Mouse (Mus musculus) thymus, adult 2 months (tissue): ENCODE measurements around the gene Olfr1555-ps1. TPM values are rescaled to one million over a fixed set of nuclear protein-coding genes. Genes with fewer than 3 reads are reported as not detected.
A peak's percentile ranks its signal among the peaks of the same experiment; 100 is the strongest.
"Not testable (repeated sequence)": the region's sequence is repeated elsewhere in the genome, so short reads cannot be mapped to it uniquely, and the experiment has no call there.

Source experiments
- DNase-seq: peaks from one replicate; pipeline ENCODE4 v3.0.0; 2021
- H3K27ac ChIP-seq: fragments of 200-500 bp; 2 replicates; pipeline ENCODE4 v1.5.1; 2012; ENCODE audit warnings: low read length, control low read depth; ENCODE audit not compliant: control insufficient read depth, insufficient read depth
- H3K27me3 ChIP-seq: fragments of 200-500 bp; 2 replicates; pipeline ENCODE4 v1.6.1; 2012; ENCODE audit warnings: mild to moderate bottlenecking, low read length, moderate library complexity, mixed read lengths; ENCODE audit not compliant: control insufficient read depth, insufficient read depth
- H3K36me3 ChIP-seq: fragments of 200-500 bp; 2 replicates; pipeline ENCODE4 v1.6.1; 2012; ENCODE audit warnings: mild to moderate bottlenecking, low read length, moderate library complexity; ENCODE audit not compliant: control insufficient read depth, insufficient read depth
- H3K4me1 ChIP-seq: fragments of 200-500 bp; replicated peaks from 2 replicates; pipeline ENCODE4 v1.6.1; 2012; ENCODE audit warnings: low read length; ENCODE audit not compliant: control insufficient read depth, insufficient read depth
- H3K4me3 ChIP-seq: fragments of 200-500 bp; 2 replicates; pipeline ENCODE4 v1.5.1; 2012; ENCODE audit warnings: mild to moderate bottlenecking, low read length, control low read depth, moderate library complexity; ENCODE audit not compliant: control insufficient read depth, insufficient read depth
- CTCF ChIP-seq: fragments of 200-500 bp; IDR thresholded peaks from 2 replicates; pipeline ENCODE4 v1.5.1; 2012; ENCODE audit warnings: mild to moderate bottlenecking, control low read depth, low read length, moderate library complexity, borderline replicate concordance; ENCODE audit not compliant: control insufficient read depth, poor library complexity, insufficient read depth; ENCODE audit errors: extremely low read depth
- POLR2A ChIP-seq: fragments of 200-500 bp; IDR thresholded peaks from 2 replicates; pipeline ENCODE4 v1.6.1; 2012; ENCODE audit warnings: mild to moderate bottlenecking, low read length, control low read depth, moderate library complexity; ENCODE audit not compliant: control insufficient read depth, poor library complexity, insufficient read depth; ENCODE audit errors: extremely low read depth
- WGBS: fragments of 180-500 bp; shearing (Covaris S2); methylation state at CpG from one replicate; pipeline ENCODE4 v1.1.7; 2018; 5-methylcytosine and 5-hydroxymethylcytosine counted together
- polyA plus RNA-seq: library from polyadenylated mRNA; depleted of rRNA; stranded (reverse); fragments of >200 nt; gene quantifications from 2 replicates; pipeline ENCODE4 v1.2.3, GENCODE M21; 2012; rRNA removed

Olfr1555-ps1 gene
- not detected in 2 replicates for polyA plus RNA-seq

DNA sequence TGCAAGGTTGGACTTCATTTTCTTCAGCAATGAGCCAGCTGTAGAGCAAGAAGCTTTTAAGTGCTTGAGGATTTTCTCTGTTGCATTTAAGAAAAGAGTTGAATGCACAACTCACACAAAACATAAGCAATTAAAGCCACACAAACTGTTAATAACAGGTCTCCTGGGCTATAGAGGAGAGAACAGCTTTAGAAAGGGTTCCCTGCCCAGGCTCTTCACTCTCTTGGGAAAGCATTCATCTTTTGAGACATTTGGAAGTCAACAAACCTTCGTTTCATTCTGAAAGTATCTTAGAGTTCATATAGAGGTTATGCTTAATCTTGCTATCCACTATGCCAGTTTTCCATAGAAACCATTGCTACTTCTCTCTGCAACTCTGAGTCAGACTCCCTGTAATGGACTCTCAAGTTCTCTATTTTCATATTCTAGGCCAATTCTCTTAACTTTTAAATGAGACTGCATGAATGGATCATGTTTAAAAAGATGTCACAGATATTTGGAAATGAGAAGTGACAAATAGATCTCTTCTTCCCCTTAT, at the start of gene Olfr1555-ps1:
Gene Olfr1555-ps1, minus strand, starts transcription at position 51 of the 538 bp plus-strand sequence.
- not testable (repeated sequence) for H3K36me3 ChIP-seq

GRCm38 (mm10) chr19:12200334-12200733, 30.4 kb upstream of the Olfr1555-ps1 start, which contains the start of gene Olfr1431:
Olfr1431 (plus strand) TSS chr19:12200634.
- Histone ChIP-seq H3K4me3 (no peak within 1 kb of the TSS), H3K36me3 (no peaks in the 10 kb centered on the region), H3K27me3 (no peaks in the 10 kb centered on the region), H3K27ac (no peak within 1 kb of the TSS), H3K4me1 (no peaks in the 10 kb centered on the region)
- no peak for DNase-seq
- no peak for TF ChIP-seq POLR2A
- TF ChIP-seq CTCF, result no peak
- 87% methylated on average over 1 of the region's 1 CpGs for WGBS

More for the DNA sequence above, at the start of gene Olfr1555-ps1:
- not testable (repeated sequence) for H3K27ac ChIP-seq, H3K4me3 ChIP-seq, DNase-seq, H3K27me3 ChIP-seq, H3K4me1 ChIP-seq
- WGBS, result 55% methylated on average over 1 of the region's 1 CpGs

DNA sequence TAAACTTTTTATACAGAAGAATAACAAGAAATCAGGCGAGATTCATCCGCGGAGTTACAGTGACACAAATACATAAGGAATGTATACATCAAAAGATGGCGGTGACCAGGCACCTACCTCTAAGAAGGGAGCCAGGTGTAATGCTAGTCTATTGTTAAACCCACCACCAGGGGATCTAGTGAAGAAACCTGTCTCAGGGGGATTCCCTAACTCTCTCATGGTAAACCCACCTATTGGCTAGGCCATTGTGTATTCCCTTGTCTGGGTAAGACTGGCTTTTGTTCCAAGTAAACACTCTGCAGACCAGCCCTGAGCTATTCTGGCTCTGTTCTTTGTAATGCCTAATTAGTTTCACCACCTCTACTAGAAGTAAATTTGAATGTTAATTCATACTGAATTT, 29.2 kb upstream of the Olfr1555-ps1 start:
- H3K27me3 ChIP-seq, H3K27ac ChIP-seq, H3K4me3 ChIP-seq, H3K4me1 ChIP-seq, H3K36me3 ChIP-seq, DNase-seq: not testable (repeated sequence)
- WGBS, result 93% methylated on average over 4 of the region's 4 CpGs

- not testable (repeated sequence) for H3K27ac ChIP-seq, DNase-seq, H3K27me3 ChIP-seq, H3K4me3 ChIP-seq, H3K36me3 ChIP-seq, H3K4me1 ChIP-seq
- WGBS, result 79% methylated on average over 5 of the region's 5 CpGs
Measured at GRCm38 (mm10) chr19:12175431-12175830, 5.5 kb upstream of the Olfr1555-ps1 start.

- H3K4me3 ChIP-seq, result no peak overlapping the region
- DNase-seq, result no peak
- 96% methylated on average over 3 of the region's 3 CpGs for WGBS
- no peaks in the 10 kb centered on the region for H3K27me3 ChIP-seq
- no peaks in the 10 kb centered on the region for H3K4me1 ChIP-seq
- no peaks in the 10 kb centered on the region for H3K36me3 ChIP-seq
- no peak overlapping the region for H3K27ac ChIP-seq
- no peak for TF ChIP-seq CTCF
- TF ChIP-seq POLR2A, result no peak
Measured at GRCm38 (mm10) chr19:12145452-12145851, 24.5 kb downstream of the Olfr1555-ps1 start.

DNA sequence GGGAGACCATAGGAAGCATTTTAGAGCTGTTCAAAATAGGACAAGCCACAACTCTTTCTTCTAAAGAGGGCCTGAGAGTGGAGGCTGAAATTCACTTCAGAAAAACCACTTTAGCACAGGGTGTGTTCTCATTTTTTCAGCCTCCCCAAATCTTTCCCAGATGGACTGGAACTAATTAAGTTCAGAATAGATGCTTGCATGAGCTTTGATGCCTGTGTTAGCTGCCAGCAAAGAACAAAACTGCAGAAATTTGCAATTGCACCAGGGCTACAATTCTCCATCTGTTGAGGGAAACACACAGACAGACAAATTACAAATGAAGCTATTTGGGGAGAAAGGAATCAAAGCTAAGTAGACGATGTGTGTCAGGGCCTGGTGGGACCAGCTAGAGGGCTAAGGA, 26.6 kb downstream of the Olfr1555-ps1 start:
- DNase-seq, result no peak
- no peaks in the 10 kb centered on the region for H3K4me1 ChIP-seq
- no peak for TF ChIP-seq POLR2A
- TF ChIP-seq CTCF, result no peak
- H3K27me3 ChIP-seq, result no peaks in the 10 kb centered on the region
- H3K36me3 ChIP-seq, result no peaks in the 10 kb centered on the region
- 86% methylated on average over 1 of the region's 1 CpGs for WGBS
- no peak overlapping the region for H3K4me3 ChIP-seq
- no peak overlapping the region for H3K27ac ChIP-seq

- Histone ChIP-seq H3K27me3 (no peaks in the 10 kb centered on the region), H3K27ac (no peak overlapping the region), H3K4me1 (no peaks in the 10 kb centered on the region), H3K4me3 (no peak overlapping the region), H3K36me3 (no peaks in the 10 kb centered on the region)
- 36% methylated on average over 2 of the region's 2 CpGs for WGBS
- DNase-seq, result peak; percentile 4
- TF ChIP-seq POLR2A (no peak), CTCF (no peak)
Measured at GRCm38 (mm10) chr19:12134289-12134688, 35.6 kb downstream of the Olfr1555-ps1 start.
